Mouse (Mus musculus) heart, adult 2 months (tissue): ENCODE results near the gene St6galnac6. TPM values are rescaled to one million over a fixed set of nuclear protein-coding genes. Genes with fewer than 3 reads are reported as not detected.

ENCODE experiments used
- DNase-seq, 2 experiments: peaks; one replicate each; pipeline ENCODE4 v3.0.0; 2021
- H3K27ac ChIP-seq: fragments of 200-600 bp; 2 replicates; pipeline ENCODE4 v1.8.1; 2022
- H3K27me3 ChIP-seq: fragments of 200-500 bp; 2 replicates; pipeline ENCODE4 v1.6.1; 2012; ENCODE audit warnings: mild to moderate bottlenecking, low read length, inconsistent platforms, mixed read lengths; ENCODE audit not compliant: control insufficient read depth, insufficient read depth
- H3K36me3 ChIP-seq: fragments of 200-500 bp; 2 replicates; pipeline ENCODE4 v1.6.1; 2012; ENCODE audit warnings: low read length, inconsistent platforms; ENCODE audit not compliant: control insufficient read depth, insufficient read depth
- H3K4me1 ChIP-seq: fragments of 200-500 bp; 2 replicates; pipeline ENCODE4 v1.6.1; 2011; ENCODE audit warnings: low read length; ENCODE audit not compliant: control insufficient read depth, insufficient read depth
- H3K4me3 ChIP-seq: fragments of 200-600 bp; 2 replicates; pipeline ENCODE4 v1.8.1; 2022
- H3K79me2 ChIP-seq: fragments of 200-500 bp; replicated peaks from 2 replicates; pipeline ENCODE4 v1.6.1; 2012; ENCODE audit warnings: mild to moderate bottlenecking, inconsistent platforms, low read length, moderate library complexity, mixed read lengths; ENCODE audit not compliant: control insufficient read depth, insufficient read depth
- H3K9ac ChIP-seq: fragments of 200-500 bp; 2 replicates; pipeline ENCODE4 v1.6.1; 2012; ENCODE audit warnings: low read depth, mild to moderate bottlenecking, control low read depth, inconsistent platforms, low read length, mixed read lengths
- CTCF ChIP-seq: fragments of 200-600 bp; IDR thresholded peaks from 2 replicates; pipeline ENCODE4 v1.8.1; 2022; ENCODE audit warnings: antibody characterized with exemption, mild to moderate bottlenecking, moderate library complexity
- EP300 ChIP-seq: fragments of 200-500 bp; IDR thresholded peaks from 2 replicates; pipeline ENCODE4 v1.6.1; 2011; ENCODE audit warnings: low read depth, low read length, control low read depth; ENCODE audit not compliant: insufficient read depth
- POLR2A ChIP-seq: fragments of 200-500 bp; IDR thresholded peaks from 2 replicates; pipeline ENCODE4 v1.6.1; 2011; ENCODE audit warnings: mild to moderate bottlenecking, low read depth, low read length, control low read depth; ENCODE audit not compliant: insufficient read depth
- WGBS: fragments of 180-500 bp; shearing (Covaris S2); methylation state at CpG from one replicate; pipeline ENCODE4 v1.1.7; 2018; 5-methylcytosine and 5-hydroxymethylcytosine counted together
- intact Hi-C: fragments of 180-260 bp; cut with DNase I; formaldehyde crosslinking; loops from one replicate; pipeline ENCODE4 v1.15.1; 2025
- polyA plus RNA-seq: library from polyadenylated mRNA; depleted of rRNA; stranded (reverse); fragments of >200 nt; gene quantifications from 2 replicates; pipeline ENCODE4 v1.2.3, GENCODE M21; 2012
- total RNA-seq, 2 experiments: library from RNA; stranded (reverse); gene quantifications; 2 replicates each; pipeline ENCODE4 v1.2.3; 2021

The St6galnac6 gene
- total and polyA plus RNA-seq, 3 experiments: 107 to 129 (median 125) TPM

- Histone ChIP-seq H3K4me1 (peaks cover 19% of the 10 kb centered on the region), H3K79me2 (peaks cover 2% of the 10 kb centered on the region; the same call in 1 of the 2 replicates), H3K36me3 (peaks cover 11% of the 10 kb centered on the region), H3K27ac (no peak overlapping the region), H3K4me3 (no peak overlapping the region), H3K9ac (no peak overlapping the region), H3K27me3 (no peaks in the 10 kb centered on the region)
- intact Hi-C loops: no loop called here
- no peak for DNase-seq
- no peak for TF ChIP-seq EP300
- TF ChIP-seq POLR2A: no peak
- TF ChIP-seq CTCF: no peak
- 100% methylated on average over 1 of the region's 1 CpGs for WGBS
Measured at GRCm38 (mm10) chr2:32617109-32617508, 17.6 kb downstream of the St6galnac6 start.

DNA sequence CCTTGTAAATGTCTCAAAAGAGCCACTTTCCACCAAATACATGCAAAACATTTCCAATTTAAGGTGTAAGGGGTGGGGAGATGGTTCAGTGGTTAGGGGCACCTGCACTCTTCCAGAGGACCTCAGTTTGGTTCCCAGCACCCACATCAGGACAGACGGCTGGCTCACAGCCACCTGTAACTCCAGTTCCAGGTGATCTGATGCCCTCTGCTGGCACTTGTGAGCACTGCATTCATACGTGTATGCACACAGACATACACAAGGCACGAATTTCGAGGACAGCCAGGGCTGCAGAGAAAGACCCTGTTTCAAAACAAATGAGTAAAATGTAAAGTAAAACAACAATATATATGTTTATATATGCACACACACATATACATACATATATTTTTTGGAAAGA lies 18.1 kb downstream of the St6galnac6 start:
- Histone ChIP-seq H3K27ac (no peak overlapping the region), H3K4me3 (no peak overlapping the region), H3K27me3 (no peaks in the 10 kb centered on the region), H3K79me2 (peaks cover 2% of the 10 kb centered on the region; the same call in 1 of the 2 replicates), H3K9ac (no peak overlapping the region), H3K36me3 (peaks cover 11% of the 10 kb centered on the region), H3K4me1 (peaks cover 19% of the 10 kb centered on the region)
- 96% methylated on average over 4 of the region's 4 CpGs for WGBS
- intact Hi-C loops: no loop called here
- no peak for DNase-seq
- TF ChIP-seq POLR2A: no peak
- 0 out of 2 replicates have a peak, but pooled peaks have one; percentile 24 for TF ChIP-seq EP300
- TF ChIP-seq CTCF: peak; percentile 61

DNA sequence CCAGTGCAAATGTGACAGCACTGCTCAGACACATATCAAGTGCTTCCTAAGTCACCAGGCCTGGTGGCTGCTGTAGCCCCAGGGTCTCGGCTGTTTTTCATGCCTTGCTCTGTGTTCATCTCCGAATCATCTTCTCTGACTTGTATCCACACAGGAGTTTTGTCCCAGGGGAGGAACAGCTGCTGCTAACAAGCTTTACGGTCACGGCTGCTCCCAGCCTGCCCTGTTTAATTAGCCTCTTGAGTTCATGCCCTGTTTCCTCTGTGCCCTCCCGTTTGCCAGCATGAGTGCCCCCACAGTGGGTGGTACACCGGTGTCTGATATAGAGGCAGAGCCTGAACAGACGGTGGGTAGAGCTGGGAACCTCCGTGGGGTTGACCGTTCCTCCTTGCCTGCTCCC lies 18.5 kb downstream of the St6galnac6 start:
- H3K27me3 ChIP-seq: no peaks in the 10 kb centered on the region
- peaks cover 11% of the 10 kb centered on the region for H3K36me3 ChIP-seq
- H3K4me1 ChIP-seq: peaks cover 19% of the 10 kb centered on the region
- H3K9ac ChIP-seq: no peak overlapping the region
- TF ChIP-seq POLR2A (no peak), EP300 (no peak), CTCF (no peak)
- WGBS: 79% methylated on average over 9 of the region's 9 CpGs
- no peak overlapping the region for H3K4me3 ChIP-seq
- H3K79me2 ChIP-seq: peaks cover 2% of the 10 kb centered on the region; the same call in 1 of the 2 replicates
- no peak overlapping the region for H3K27ac ChIP-seq
- DNase-seq: no peak
- intact Hi-C loops: no loop called here

- 16% methylated on average over 4 of the region's 4 CpGs for WGBS
- Histone ChIP-seq H3K4me3 (no peak overlapping the region), H3K9ac (peak overlapping the region; percentile 43), H3K27ac (peak overlapping the region; percentile 88), H3K4me1 (peaks cover 24% of the 10 kb centered on the region), H3K27me3 (no peaks in the 10 kb centered on the region), H3K79me2 (no peaks in the 10 kb centered on the region), H3K36me3 (peaks cover 11% of the 10 kb centered on the region)
- intact Hi-C loops: no loop called here
- TF ChIP-seq POLR2A (peak; percentile 72; the same call in 1 of the 2 replicates), EP300 (peak; percentile 99), CTCF (no peak)
- peak; percentile 74 to 82 for DNase-seq
Measured at GRCm38 (mm10) chr2:32620682-32621516, 21.4 kb downstream of the St6galnac6 start.

DNA sequence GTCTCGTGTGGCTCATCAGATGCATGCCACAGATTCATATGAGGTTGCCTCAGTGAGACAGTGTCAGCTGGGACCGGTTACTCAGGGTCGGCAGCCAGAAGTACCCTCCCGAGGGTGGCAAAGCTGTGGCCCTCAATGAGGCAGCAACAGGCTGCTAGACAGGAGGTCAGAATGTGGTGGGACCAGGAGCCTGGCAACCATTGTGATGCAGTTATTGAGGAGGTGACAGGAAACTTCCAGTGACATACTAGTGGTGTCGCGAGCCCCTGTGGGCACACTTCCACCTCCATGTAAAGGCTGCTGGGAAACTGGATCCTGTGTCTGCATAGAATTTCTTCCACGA lies 22.0 kb downstream of the St6galnac6 start, which contains the start of gene Ak1:
Gene Ak1, plus strand, starts transcription at position 242 of the 343 bp plus-strand sequence.
- Histone ChIP-seq H3K4me1 (peaks cover 25% of the 10 kb centered on the region), H3K27ac (peak within 1 kb of the TSS; percentile 88), H3K79me2 (no peaks in the 10 kb centered on the region), H3K9ac (peak within 1 kb of the TSS; percentile 43), H3K4me3 (no peak within 1 kb of the TSS), H3K36me3 (peaks cover 11% of the 10 kb centered on the region), H3K27me3 (no peaks in the 10 kb centered on the region)
- intact Hi-C loops: no loop called here
- no peak for DNase-seq
- TF ChIP-seq EP300 (no peak), POLR2A (peak; percentile 8; the same call in 1 of the 2 replicates)
- WGBS: 6% methylated on average over 7 of the region's 7 CpGs

- no peaks in the 10 kb centered on the region for H3K79me2 ChIP-seq
- WGBS: 70% methylated on average over 5 of the region's 5 CpGs
- no peak for DNase-seq
- no peak overlapping the region for H3K9ac ChIP-seq
- no peak for TF ChIP-seq POLR2A
- TF ChIP-seq CTCF: no peak
- TF ChIP-seq EP300: no peak
- H3K4me1 ChIP-seq: peaks cover 30% of the 10 kb centered on the region
- H3K27me3 ChIP-seq: no peaks in the 10 kb centered on the region
- peaks cover 11% of the 10 kb centered on the region for H3K36me3 ChIP-seq
- peak overlapping the region; percentile 96; the same call in 1 of the 2 replicates for H3K27ac ChIP-seq
- no peak overlapping the region for H3K4me3 ChIP-seq
- intact Hi-C loops: no loop called here
Measured at GRCm38 (mm10) chr2:32624111-32624748, 24.7 kb downstream of the St6galnac6 start.
